Mouse (Mus musculus) embryonic fibroblast, embryonic 13.5 days (primary cell): ENCODE data around the gene Pcsk2. TPM values are rescaled to one million over a fixed set of nuclear protein-coding genes. Genes with fewer than 3 reads are reported as not detected.

Source experiments
- H3K27ac ChIP-seq: 2 replicates; pipeline ENCODE4 v1.5.1; 2012; ENCODE audit warnings: low read length, control low read depth, inconsistent platforms; ENCODE audit not compliant: insufficient read depth
- H3K4me1 ChIP-seq: 2 replicates; pipeline ENCODE4 v1.6.1; 2011; ENCODE audit warnings: low read length; ENCODE audit not compliant: control insufficient read depth, insufficient read depth
- H3K4me3 ChIP-seq: 2 replicates; pipeline ENCODE4 v1.5.1; 2011; ENCODE audit warnings: mild to moderate bottlenecking, control low read depth, low read length; ENCODE audit not compliant: insufficient read depth
- CTCF ChIP-seq: IDR thresholded peaks from 2 replicates; pipeline ENCODE4 v1.5.1; 2011; ENCODE audit warnings: mild to moderate bottlenecking, control low read depth, low read length, moderate library complexity, borderline replicate concordance; ENCODE audit not compliant: insufficient read depth
- POLR2A ChIP-seq: IDR thresholded peaks from 2 replicates; pipeline ENCODE4 v1.6.1; 2011; ENCODE audit warnings: low read depth, mild to moderate bottlenecking, control low read depth, low read length, moderate library complexity
- polyA plus RNA-seq: library from polyadenylated mRNA; stranded (reverse); fragments of >200 nt; gene quantifications from 2 replicates; pipeline ENCODE4 v1.2.4, GENCODE M21; 2011; ENCODE audit warnings: low read depth; ENCODE audit not compliant: missing spikeins, insufficient read length

Pcsk2 gene
- polyA plus RNA-seq, 1 experiment, result 0.23 TPM

- H3K4me3 ChIP-seq, result no peak overlapping the region
- TF ChIP-seq POLR2A, result no peak
- TF ChIP-seq CTCF, result no peak
- no peaks in the 10 kb centered on the region for H3K4me1 ChIP-seq
- H3K27ac ChIP-seq, result no peak overlapping the region
Observed at GRCm38 (mm10) chr2:143844779-143845178, 298.8 kb downstream of the Pcsk2 start.

GRCm38 (mm10) chr2:143846799-143847198 lies 300.8 kb downstream of the Pcsk2 start:
- TF ChIP-seq CTCF (no peak), POLR2A (no peak)
- H3K27ac ChIP-seq, result no peak overlapping the region
- H3K4me1 ChIP-seq, result no peaks in the 10 kb centered on the region
- H3K4me3 ChIP-seq, result no peak overlapping the region

- H3K4me3 ChIP-seq, result no peak overlapping the region
- H3K4me1 ChIP-seq, result no peaks in the 10 kb centered on the region
- TF ChIP-seq POLR2A, result no peak
- no peak for TF ChIP-seq CTCF
- H3K27ac ChIP-seq, result no peak overlapping the region
Observed at GRCm38 (mm10) chr2:143847291-143847690, 301.3 kb downstream of the Pcsk2 start.

GRCm38 (mm10) chr2:143851354-143852221 lies 305.6 kb downstream of the Pcsk2 start:
- Histone ChIP-seq H3K4me1 (peaks cover 9% of the 10 kb centered on the region; the same call in 1 of the 2 replicates), H3K27ac (no peak overlapping the region), H3K4me3 (no peak overlapping the region)
- TF ChIP-seq CTCF (no peak), POLR2A (no peak)

GRCm38 (mm10) chr2:143852295-143853275 lies 306.6 kb downstream of the Pcsk2 start:
- no peak overlapping the region for H3K27ac ChIP-seq
- H3K4me3 ChIP-seq, result no peak overlapping the region
- peaks cover 9% of the 10 kb centered on the region; the same call in 1 of the 2 replicates for H3K4me1 ChIP-seq
- TF ChIP-seq POLR2A (no peak), CTCF (no peak)

- Histone ChIP-seq H3K27ac (no peak overlapping the region), H3K4me1 (peaks cover 9% of the 10 kb centered on the region; the same call in 1 of the 2 replicates), H3K4me3 (no peak overlapping the region)
- TF ChIP-seq POLR2A (no peak), CTCF (no peak)
Observed at GRCm38 (mm10) chr2:143853447-143853846, 307.5 kb downstream of the Pcsk2 start.

- Histone ChIP-seq H3K4me3 (no peak overlapping the region), H3K27ac (no peak overlapping the region), H3K4me1 (no peaks in the 10 kb centered on the region)
- no peak for TF ChIP-seq CTCF
- no peak for TF ChIP-seq POLR2A
Observed at GRCm38 (mm10) chr2:143859166-143859565, 313.2 kb downstream of the Pcsk2 start.

GRCm38 (mm10) chr2:143862484-143863231 lies 316.7 kb downstream of the Pcsk2 start, which contains the start of gene Bfsp1:
Bfsp1 (minus strand) TSS chr2:143863173.
- TF ChIP-seq CTCF (no peak), POLR2A (no peak)
- Histone ChIP-seq H3K4me3 (0 out of 2 replicates have a peak within 1 kb of the TSS, but pooled peaks have one; percentile 9), H3K27ac (no peak within 1 kb of the TSS), H3K4me1 (0 out of 2 replicates have a peak, but pooled peaks cover 2% of the 10 kb centered on the region)

- no peak for TF ChIP-seq POLR2A
- no peak for TF ChIP-seq CTCF
- 0 out of 2 replicates have a peak, but pooled peaks cover 3% of the 10 kb centered on the region for H3K4me1 ChIP-seq
- no peak overlapping the region for H3K4me3 ChIP-seq
- no peak overlapping the region for H3K27ac ChIP-seq
Observed at GRCm38 (mm10) chr2:143864600-143864999, 318.6 kb downstream of the Pcsk2 start.
